Comparison of ENCODE assay signal across 7 mouse cellular contexts in genomic region chr1:133825543-133825942, GRCm38 (mm10). TPM values are rescaled to one million over a fixed set of nuclear protein-coding genes. Genes with fewer than 3 reads are reported as not detected.
A peak's percentile ranks its signal among the peaks of the same experiment; 100 is the strongest.
DNase-seq lines count a peak whose midpoint lies in the region; ATAC-seq and TF ChIP-seq lines count a peak whose summit lies in the region.

No protein-coding gene starts in this region.

- H3K9me3 ChIP-seq in intestine, embryonic 16.5 days (ENCODE audit: control insufficient read depth, low read length), result no peaks in the 10 kb centered on the region
- H3K9me3 ChIP-seq in neural tube, embryonic 12.5 days, result no peaks in the 10 kb centered on the region

- no peak for TF ChIP-seq CTCF in gastrocnemius, adult 2 months (IDR thresholded peaks at IDR 0.05)

- peaks cover 17% of the 10 kb centered on the region for H3K4me1 ChIP-seq in intestine, embryonic 16.5 days (ENCODE audit: control insufficient read depth, insufficient read depth, low read length)
- H3K4me1 ChIP-seq in neural tube, embryonic 12.5 days, result peaks cover 15% of the 10 kb centered on the region

- DNase-seq in spleen, adult 12 weeks (ENCODE audit: low spot score), result peak; percentile 80
- no peak for DNase-seq in spleen, adult 18-20 months
- peak; percentile 42 for DNase-seq in embryo, embryonic 11.5 days (ENCODE audit: low read depth, low spot score)
- DNase-seq in left cerebral cortex, adult 8-10 months (ENCODE audit: low spot score in 2 of 2), result no peak
- no peak for DNase-seq in gastrocnemius, adult 2 months

- H3K27ac ChIP-seq in intestine, embryonic 16.5 days (ENCODE audit: low read length), result 0 out of 2 replicates have a peak overlapping the region, but pooled peaks have one; percentile 34
- H3K27ac ChIP-seq in neural tube, embryonic 12.5 days, result peak overlapping the region; percentile 16; the same call in 1 of the 2 replicates
- no peak overlapping the region for H3K27ac ChIP-seq in gastrocnemius, adult 2 months

- peak; percentile 93 for ATAC-seq in intestine, embryonic 16.5 days
- ATAC-seq in neural tube, embryonic 12.5 days (ENCODE audit: low FRiP score, low read depth), result peak; percentile 69

- intact Hi-C loops in gastrocnemius, adult 2 months (cut with DNase I), result no loop called here

- H3K9ac ChIP-seq in intestine, embryonic 16.5 days (ENCODE audit: low read depth, low read length), result no peak overlapping the region
- H3K9ac ChIP-seq in neural tube, embryonic 12.5 days, result no peak overlapping the region

- H3K4me2 ChIP-seq in intestine, embryonic 16.5 days (ENCODE audit: low read depth, low read length), result no peak overlapping the region
- peak overlapping the region; percentile 30; the same call in 1 of the 2 replicates for H3K4me2 ChIP-seq in neural tube, embryonic 12.5 days (replicated peaks)

- no peaks in the 10 kb centered on the region for H3K36me3 ChIP-seq in intestine, embryonic 16.5 days (ENCODE audit: control insufficient read depth, insufficient read depth, low read length)
- no peaks in the 10 kb centered on the region for H3K36me3 ChIP-seq in neural tube, embryonic 12.5 days

- no peaks in the 10 kb centered on the region for H3K27me3 ChIP-seq in intestine, embryonic 16.5 days (replicated peaks; ENCODE audit: control insufficient read depth, insufficient read depth, low read length)
- 0 out of 2 replicates have a peak, but pooled peaks cover 2% of the 10 kb centered on the region for H3K27me3 ChIP-seq in neural tube, embryonic 12.5 days (replicated peaks)

- 13% methylated on average over 8 of the region's 8 CpGs for WGBS in intestine, embryonic 16.5 days
- WGBS in neural tube, embryonic 12.5 days, result 8% methylated on average over 8 of the region's 8 CpGs

- no peak overlapping the region for H3K4me3 ChIP-seq in intestine, embryonic 16.5 days (ENCODE audit: low read length)
- H3K4me3 ChIP-seq in neural tube, embryonic 12.5 days, result no peak overlapping the region
- no peak overlapping the region for H3K4me3 ChIP-seq in gastrocnemius, adult 2 months

RNA-seq across cellular contexts. Expression of gene Atp2b4, which starts 24.7 kb away (rescaled TPM):
- 14.8 and 14.9 TPM in 2 replicates for polyA plus RNA-seq in intestine, embryonic 16.5 days (2015; fragmentation: Nextera tagmentation; extraction: Ambion mirVana)
- 8.6 and 10.2 TPM in 2 replicates for polyA plus RNA-seq in neural tube, embryonic 12.5 days (2016; fragmentation: Nextera tagmentation; extraction: Ambion mirVana)
- 100 to 1,000 TPM; 184 to 229 (median 204) TPM for total RNA-seq in left cerebral cortex, adult 8-10 months (2022)
- total RNA-seq in gastrocnemius, adult 2 months (2021), result 10 to 100 TPM in 1 of 2 experiments, 1 to 10 TPM in 1; 9.0 to 12.0 TPM

Comparison
In these comparisons a context has a peak if more than half of its experiments do, and no peak if none do; other contexts are left out.
1. DNase-seq: peak in spleen, adult 12 weeks (single experiment) and embryo, embryonic 11.5 days (single experiment); none in spleen, adult 18-20 months (0 of 2), left cerebral cortex, adult 8-10 months (0 of 2) and gastrocnemius, adult 2 months (single experiment).
2. RNA of gene Atp2b4, which starts 24.7 kb away (total RNA-seq): 184 to 229 TPM in left cerebral cortex, adult 8-10 months; 9.0 to 12.0 TPM in gastrocnemius, adult 2 months; every median in the first group is over 10 times any median in the second.